Mouse (Mus musculus) frontal cortex, adult 2 months (tissue): ENCODE measurements at regions not wholly inside any gene's neighbourhood (a gene's known extent, or its start where the extent isn't known, plus 50 kb on each side); places are given as distances from the start of the nearest gene placed in this dataset.

Experiments used
- DNase-seq, 2 experiments: peaks; one replicate each; pipeline ENCODE4 v3.0.0; 2022; ENCODE audit warnings: low spot score in 1 of 2; ENCODE audit errors: extremely low spot score in 1 of 2

- DNase-seq, result peak; percentile 33 to 85
These were observed 88.1 kb upstream of the Usp51 start for GRCm38 (mm10) chrX:152918212-152918611.

GRCm38 (mm10) chrX:152926991-152927390 lies 79.3 kb upstream of the Usp51 start:
- DNase-seq, result peak in 1 of 2 experiments; percentile 63

GRCm38 (mm10) chrX:152946201-152946600 lies 60.1 kb upstream of the Usp51 start:
- peak; percentile 20 to 26 for DNase-seq
